Mouse (Mus musculus) embryonic facial prominence, embryonic 14.5 days (tissue): ENCODE data around the gene Rbms1. TPM values are rescaled to one million over a fixed set of nuclear protein-coding genes. Genes with fewer than 3 reads are reported as not detected.

Source experiments
- ATAC-seq: fragments of 200-750 bp; cut with Nextera tagmentation; 2 replicates; pipeline ENCODE4 v1.8.0; 2017; ENCODE audit warnings: low read depth, moderate number of reproducible peaks, moderate TSS enrichment
- DNase-seq: peaks from one replicate; pipeline ENCODE4 v3.0.0-alpha.2; 2015; ENCODE audit warnings: low spot score
- H3K27ac ChIP-seq: fragments of 300-500 bp; sonication (generic); replicated peaks from 2 replicates; pipeline ENCODE4 v1.5.1; 2014; ENCODE audit warnings: low read depth, mild to moderate bottlenecking, low read length, moderate library complexity
- H3K27me3 ChIP-seq: fragments of 300-500 bp; sonication (generic); replicated peaks from 2 replicates; pipeline ENCODE4 v1.6.1; 2014; ENCODE audit warnings: low read length; ENCODE audit not compliant: control insufficient read depth, insufficient read depth
- H3K36me3 ChIP-seq: fragments of 300-500 bp; sonication (generic); 2 replicates; pipeline ENCODE4 v1.6.1; 2014; ENCODE audit warnings: low read length, mixed read lengths; ENCODE audit not compliant: control insufficient read depth, insufficient read depth
- H3K4me1 ChIP-seq: fragments of 300-500 bp; sonication (generic); 2 replicates; pipeline ENCODE4 v1.6.1; 2014; ENCODE audit warnings: antibody characterized with exemption, low read length; ENCODE audit not compliant: control insufficient read depth, insufficient read depth
- H3K4me2 ChIP-seq: fragments of 300-500 bp; sonication (generic); 2 replicates; pipeline ENCODE4 v1.6.1; 2014; ENCODE audit warnings: low read depth, mild to moderate bottlenecking, low read length, moderate library complexity, mixed read lengths
- H3K4me3 ChIP-seq: fragments of 300-500 bp; sonication (generic); 2 replicates; pipeline ENCODE4 v1.5.1; 2014; ENCODE audit warnings: low read depth, mild to moderate bottlenecking, low read length
- H3K9ac ChIP-seq: fragments of 300-500 bp; sonication (generic); 2 replicates; pipeline ENCODE4 v1.6.1; 2014; ENCODE audit warnings: low read depth, mild to moderate bottlenecking, low read length, moderate library complexity, mixed read lengths
- H3K9me3 ChIP-seq: fragments of 300-500 bp; sonication (generic); 2 replicates; pipeline ENCODE4 v1.6.1; 2016; ENCODE audit warnings: low read length; ENCODE audit not compliant: control insufficient read depth
- WGBS: fragments of 180-500 bp; shearing (Covaris S2); extraction: QIAGEN DNeasy Blood & Tissue Kit; methylation state at CpG from one replicate; pipeline ENCODE4 v1.1.7; 2014; 5-methylcytosine and 5-hydroxymethylcytosine counted together
- polyA plus RNA-seq: library from polyadenylated mRNA; unstranded; fragments of >200 nt; fragmentation: Nextera tagmentation; extraction: Ambion mirVana; gene quantifications from 2 replicates; pipeline ENCODE4 v1.2.1, GENCODE M21; 2014

Gene Rbms1
- polyA plus RNA-seq, 1 experiment from 2014 or later, result 101 TPM

GRCm38 (mm10) chr2:60714971-60715502 lies 248.0 kb downstream of the Rbms1 start:
- 44% methylated on average over 8 of the region's 8 CpGs for WGBS
- H3K27me3 ChIP-seq, result no peaks in the 10 kb centered on the region
- no peak overlapping the region; the same call in 1 of the 2 replicates for H3K27ac ChIP-seq
- H3K4me2 ChIP-seq, result no peak overlapping the region
- peak; percentile 38; the same call in 1 of the 2 replicates for ATAC-seq
- no peaks in the 10 kb centered on the region for H3K36me3 ChIP-seq
- no peak overlapping the region for H3K4me3 ChIP-seq
- no peak for DNase-seq
- H3K9me3 ChIP-seq, result no peaks in the 10 kb centered on the region
- peaks cover 18% of the 10 kb centered on the region for H3K4me1 ChIP-seq
- H3K9ac ChIP-seq, result no peak overlapping the region

GRCm38 (mm10) chr2:60714475-60714874 lies 248.5 kb downstream of the Rbms1 start:
- ATAC-seq (no peak), DNase-seq (no peak)
- Histone ChIP-seq H3K4me2 (no peak overlapping the region), H3K27ac (no peak overlapping the region; the same call in 1 of the 2 replicates), H3K4me3 (no peak overlapping the region), H3K27me3 (no peaks in the 10 kb centered on the region), H3K9me3 (no peaks in the 10 kb centered on the region), H3K9ac (0 out of 2 replicates have a peak overlapping the region, but pooled peaks have one; percentile 9), H3K4me1 (peaks cover 18% of the 10 kb centered on the region), H3K36me3 (no peaks in the 10 kb centered on the region)
- 45% methylated on average over 7 of the region's 7 CpGs for WGBS

- no peak overlapping the region for H3K4me3 ChIP-seq
- no peaks in the 10 kb centered on the region for H3K36me3 ChIP-seq
- no peak overlapping the region for H3K4me2 ChIP-seq
- no peaks in the 10 kb centered on the region for H3K9me3 ChIP-seq
- ATAC-seq, result no peak; the same call in 1 of the 2 replicates
- H3K9ac ChIP-seq, result no peak overlapping the region
- whole genome bisulfite sequencing, result 25% methylated on average over 8 of the region's 8 CpGs
- no peaks in the 10 kb centered on the region for H3K27me3 ChIP-seq
- H3K4me1 ChIP-seq, result peaks cover 18% of the 10 kb centered on the region
- DNase-seq, result peak; percentile 73
- H3K27ac ChIP-seq, result no peak overlapping the region
Measured at GRCm38 (mm10) chr2:60713857-60714256, 249.1 kb downstream of the Rbms1 start.

- H3K9ac ChIP-seq, result no peak overlapping the region
- peaks cover 18% of the 10 kb centered on the region for H3K4me1 ChIP-seq
- WGBS, result 81% methylated on average over 5 of the region's 5 CpGs
- H3K36me3 ChIP-seq, result no peaks in the 10 kb centered on the region
- no peak for ATAC-seq
- H3K4me2 ChIP-seq, result no peak overlapping the region
- no peak overlapping the region for H3K4me3 ChIP-seq
- no peak for DNase-seq
- H3K27me3 ChIP-seq, result no peaks in the 10 kb centered on the region
- no peaks in the 10 kb centered on the region for H3K9me3 ChIP-seq
- H3K27ac ChIP-seq, result no peak overlapping the region
Measured at GRCm38 (mm10) chr2:60712891-60713290, 250.1 kb downstream of the Rbms1 start.

GRCm38 (mm10) chr2:60712483-60712882 lies 250.5 kb downstream of the Rbms1 start:
- no peak overlapping the region for H3K27ac ChIP-seq
- H3K36me3 ChIP-seq, result no peaks in the 10 kb centered on the region
- no peak overlapping the region for H3K4me3 ChIP-seq
- no peak for DNase-seq
- no peaks in the 10 kb centered on the region for H3K27me3 ChIP-seq
- no peak for ATAC-seq
- H3K9ac ChIP-seq, result no peak overlapping the region
- peaks cover 18% of the 10 kb centered on the region for H3K4me1 ChIP-seq
- H3K4me2 ChIP-seq, result no peak overlapping the region
- WGBS, result 41% methylated on average over 6 of the region's 6 CpGs
- no peaks in the 10 kb centered on the region for H3K9me3 ChIP-seq

GRCm38 (mm10) chr2:60711098-60711880 lies 251.7 kb downstream of the Rbms1 start:
- no peaks in the 10 kb centered on the region for H3K9me3 ChIP-seq
- H3K4me2 ChIP-seq, result no peak overlapping the region
- ATAC-seq, result no peak
- no peaks in the 10 kb centered on the region for H3K27me3 ChIP-seq
- no peak for DNase-seq
- WGBS, result 78% methylated on average over 7 of the region's 7 CpGs
- H3K4me1 ChIP-seq, result peaks cover 15% of the 10 kb centered on the region
- H3K4me3 ChIP-seq, result no peak overlapping the region
- H3K9ac ChIP-seq, result no peak overlapping the region
- H3K27ac ChIP-seq, result no peak overlapping the region
- no peaks in the 10 kb centered on the region for H3K36me3 ChIP-seq

- Histone ChIP-seq H3K4me1 (peaks cover 15% of the 10 kb centered on the region), H3K27me3 (no peaks in the 10 kb centered on the region), H3K9ac (no peak overlapping the region), H3K36me3 (no peaks in the 10 kb centered on the region), H3K4me2 (no peak overlapping the region), H3K27ac (no peak overlapping the region), H3K4me3 (no peak overlapping the region), H3K9me3 (no peaks in the 10 kb centered on the region)
- DNase-seq (no peak), ATAC-seq (peak; percentile 35; the same call in 1 of the 2 replicates)
- WGBS, result 73% methylated on average over 4 of the region's 4 CpGs
Measured at GRCm38 (mm10) chr2:60710317-60710716, 252.7 kb downstream of the Rbms1 start.

GRCm38 (mm10) chr2:60708671-60709070 lies 254.3 kb downstream of the Rbms1 start:
- H3K36me3 ChIP-seq, result no peaks in the 10 kb centered on the region

More at GRCm38 (mm10) chr2:60708671-60709070, 254.3 kb downstream of the Rbms1 start:
- no peaks in the 10 kb centered on the region for H3K9me3 ChIP-seq
- H3K27ac ChIP-seq, result no peak overlapping the region
- H3K27me3 ChIP-seq, result no peaks in the 10 kb centered on the region
- no peak overlapping the region for H3K9ac ChIP-seq
- no peak overlapping the region for H3K4me3 ChIP-seq
- peaks cover under 1% of the 10 kb centered on the region; the same call in 1 of the 2 replicates for H3K4me1 ChIP-seq
- no peak for ATAC-seq
- H3K4me2 ChIP-seq, result no peak overlapping the region
- no peak for DNase-seq
- 42% methylated on average over 3 of the region's 3 CpGs for WGBS
